In genomic region chr2:4209234-4209633, GRCm38 (mm10) we compare ENCODE assay signal across 19 mouse cellular contexts.
A peak's percentile ranks its signal among the peaks of the same experiment; 100 is the strongest.
DNase-seq lines count a peak whose midpoint lies in the region; ATAC-seq lines count a peak whose summit lies in the region.
"Had no signal": no experiment of that assay in that cellular context is flagged by ENCODE, and none has a peak within 500 bp of the region (broad histone marks: within the 10 kb centered on the region; RNA-seq: fewer than 3 reads in every experiment).

No protein-coding gene starts in this region.

- no peak overlapping the region for H3K4me3 ChIP-seq in hindbrain, embryonic 12.5 days
- no peak overlapping the region for H3K4me3 ChIP-seq in hindbrain, embryonic 10.5 days
- no peak overlapping the region for H3K4me3 ChIP-seq in neural tube, embryonic 13.5 days
- no peak overlapping the region for H3K4me3 ChIP-seq in hindbrain, embryonic 16.5 days (ENCODE audit: low read length)
- H3K4me3 ChIP-seq: embryonic facial prominence, embryonic 13.5 days; heart, adult 2 months; heart, embryonic 15.5 days; limb, embryonic 15.5 days; liver, embryonic 15.5 days; neural tube, embryonic 12.5 days had no signal

- H3K27me3 ChIP-seq in hindbrain, embryonic 12.5 days: no peaks in the 10 kb centered on the region
- H3K27me3 ChIP-seq in hindbrain, embryonic 10.5 days (ENCODE audit: insufficient read depth, poor library complexity, severe bottlenecking): no peaks in the 10 kb centered on the region
- H3K27me3 ChIP-seq in neural tube, embryonic 13.5 days: no peaks in the 10 kb centered on the region
- H3K27me3 ChIP-seq in hindbrain, embryonic 16.5 days (replicated peaks; ENCODE audit: control insufficient read depth, insufficient read depth, low read length): no peaks in the 10 kb centered on the region
- H3K27me3 ChIP-seq: embryonic facial prominence, embryonic 13.5 days; heart, embryonic 15.5 days; limb, embryonic 15.5 days; liver, embryonic 15.5 days; neural tube, embryonic 12.5 days had no signal

- WGBS in hindbrain, embryonic 12.5 days: 53% methylated on average over 7 of the region's 7 CpGs
- 76% methylated on average over 7 of the region's 7 CpGs for WGBS in hindbrain, embryonic 10.5 days
- 47% methylated on average over 7 of the region's 7 CpGs for WGBS in neural tube, embryonic 13.5 days
- 35% methylated on average over 7 of the region's 7 CpGs for WGBS in hindbrain, embryonic 16.5 days

- no peaks in the 10 kb centered on the region for H3K9me3 ChIP-seq in hindbrain, embryonic 12.5 days (replicated peaks)
- H3K9me3 ChIP-seq in hindbrain, embryonic 10.5 days: 0 out of 2 replicates have a peak, but pooled peaks cover 5% of the 10 kb centered on the region
- H3K9me3 ChIP-seq in neural tube, embryonic 13.5 days: no peaks in the 10 kb centered on the region
- no peaks in the 10 kb centered on the region for H3K9me3 ChIP-seq in hindbrain, embryonic 16.5 days (ENCODE audit: control insufficient read depth, low read length)
- H3K9me3 ChIP-seq: embryonic facial prominence, embryonic 13.5 days; heart, embryonic 15.5 days; limb, embryonic 15.5 days; liver, embryonic 15.5 days; neural tube, embryonic 12.5 days had no signal

- ATAC-seq in hindbrain, embryonic 12.5 days (ENCODE audit: low FRiP score): 0 out of 2 replicates have a peak, but pooled peaks have one; percentile 35
- ATAC-seq in neural tube, embryonic 13.5 days (ENCODE audit: low read depth): peak; percentile 47; the same call in 1 of the 2 replicates
- peak; percentile 76 for ATAC-seq in hindbrain, embryonic 16.5 days
- ATAC-seq in activated CD4-positive, CD25-positive, alpha-beta regulatory T cell, adult 4 months: no peak
- no peak for ATAC-seq in megakaryocyte, adult 5-6 weeks (ENCODE audit: poor library complexity, severe bottlenecking)
- ATAC-seq: intestine, postnatal 0 days had no signal

- no peak overlapping the region for H3K4me2 ChIP-seq in hindbrain, embryonic 12.5 days (replicated peaks)
- no peak overlapping the region for H3K4me2 ChIP-seq in neural tube, embryonic 13.5 days
- H3K4me2 ChIP-seq in hindbrain, embryonic 16.5 days (ENCODE audit: low read length): no peak overlapping the region
- H3K4me2 ChIP-seq: embryonic facial prominence, embryonic 13.5 days; heart, embryonic 15.5 days; limb, embryonic 15.5 days; liver, embryonic 15.5 days; neural tube, embryonic 12.5 days had no signal

- H3K9ac ChIP-seq in hindbrain, embryonic 12.5 days: no peak overlapping the region
- no peak overlapping the region for H3K9ac ChIP-seq in neural tube, embryonic 13.5 days
- no peak overlapping the region for H3K9ac ChIP-seq in hindbrain, embryonic 16.5 days (ENCODE audit: low read depth, low read length)
- H3K9ac ChIP-seq: embryonic facial prominence, embryonic 13.5 days; heart, embryonic 15.5 days; limb, embryonic 15.5 days; liver, embryonic 15.5 days; neural tube, embryonic 12.5 days had no signal

- peak overlapping the region; percentile 25; the same call in 1 of the 2 replicates for H3K27ac ChIP-seq in hindbrain, embryonic 12.5 days
- no peak overlapping the region for H3K27ac ChIP-seq in hindbrain, embryonic 10.5 days
- H3K27ac ChIP-seq in neural tube, embryonic 13.5 days (replicated peaks): no peak overlapping the region
- no peak overlapping the region for H3K27ac ChIP-seq in hindbrain, embryonic 16.5 days (ENCODE audit: low read depth, low read length)
- H3K27ac ChIP-seq: embryonic facial prominence, embryonic 13.5 days; heart, adult 2 months; heart, embryonic 15.5 days; limb, embryonic 15.5 days; liver, embryonic 15.5 days; neural tube, embryonic 12.5 days had no signal

- DNase-seq in hindbrain, embryonic 10.5 days (ENCODE audit: low spot score): no peak
- no peak for DNase-seq in neural tube, embryonic 10.5 days (ENCODE audit: extremely low spot score, low spot score)
- DNase-seq: B cell, adult 2 months; cerebellum, adult 9-10 months; gastrocnemius, postnatal 25 days; heart, adult 2 months; layer of hippocampus, postnatal 36 days; thymus, adult 2 months had no signal

- peaks cover 5% of the 10 kb centered on the region for H3K4me1 ChIP-seq in hindbrain, embryonic 12.5 days
- no peaks in the 10 kb centered on the region for H3K4me1 ChIP-seq in hindbrain, embryonic 10.5 days (replicated peaks)
- peaks cover 9% of the 10 kb centered on the region for H3K4me1 ChIP-seq in neural tube, embryonic 13.5 days (replicated peaks)
- no peaks in the 10 kb centered on the region for H3K4me1 ChIP-seq in hindbrain, embryonic 16.5 days (ENCODE audit: control insufficient read depth, insufficient read depth, low read depth, low read length)
- H3K4me1 ChIP-seq: embryonic facial prominence, embryonic 13.5 days; heart, embryonic 15.5 days; limb, embryonic 15.5 days; liver, embryonic 15.5 days had no signal

- H3K36me3 ChIP-seq in hindbrain, embryonic 12.5 days: no peaks in the 10 kb centered on the region
- H3K36me3 ChIP-seq in hindbrain, embryonic 10.5 days: no peaks in the 10 kb centered on the region
- H3K36me3 ChIP-seq in neural tube, embryonic 13.5 days: no peaks in the 10 kb centered on the region
- no peaks in the 10 kb centered on the region for H3K36me3 ChIP-seq in hindbrain, embryonic 16.5 days (ENCODE audit: control insufficient read depth, insufficient read depth, low read length)
- H3K36me3 ChIP-seq: embryonic facial prominence, embryonic 13.5 days; heart, embryonic 15.5 days; limb, embryonic 15.5 days; liver, embryonic 15.5 days; neural tube, embryonic 12.5 days had no signal

Comparison
In these comparisons a context has a peak if more than half of its experiments do, and no peak if none do; other contexts are left out.
1. ATAC-seq: peak in hindbrain, embryonic 12.5 days (single experiment), neural tube, embryonic 13.5 days (single experiment) and hindbrain, embryonic 16.5 days (single experiment); none in activated CD4-positive, CD25-positive, alpha-beta regulatory T cell, adult 4 months (single experiment) and megakaryocyte, adult 5-6 weeks (single experiment).